Comparison of ENCODE assay signal across 16 mouse cellular contexts in genomic region chr5:8488701-8489297, GRCm38 (mm10).
A peak's percentile ranks its signal among the peaks of the same experiment; 100 is the strongest.
DNase-seq lines count a peak whose midpoint lies in the region; ATAC-seq and TF ChIP-seq lines count a peak whose summit lies in the region.
"Had no signal": no experiment of that assay in that cellular context is flagged by ENCODE, and none has a peak within 500 bp of the region (broad histone marks: within the 10 kb centered on the region; RNA-seq: fewer than 3 reads in every experiment).

No protein-coding gene starts in this region.

- WGBS in hindbrain, embryonic 10.5 days = 40% methylated on average over 2 of the region's 2 CpGs
- 11% methylated on average over 2 of the region's 2 CpGs for WGBS in hindbrain, embryonic 13.5 days
- WGBS in forebrain, embryonic 14.5 days = 20% methylated on average over 2 of the region's 2 CpGs
- 25% methylated on average over 2 of the region's 2 CpGs for WGBS in midbrain, embryonic 13.5 days

- DNase-seq in hindbrain, embryonic 10.5 days (ENCODE audit: low spot score) = no peak
- peak; percentile 78 for DNase-seq in brain, embryonic 14.5 days (ENCODE audit: low read depth)
- DNase-seq in forebrain, embryonic 14.5 days (ENCODE audit: low spot score) = peak; percentile 60
- DNase-seq in adrenal gland, postnatal 36 days = no peak
- DNase-seq in kidney, postnatal 25 days = no peak
- DNase-seq: cerebellum, adult 9-10 months; kidney, postnatal 10 days; liver, postnatal 0 days; lung, postnatal 36 days; right cerebral cortex, postnatal 14 days; thymus, postnatal 36 days had no signal

- H3K36me3 ChIP-seq in hindbrain, embryonic 10.5 days = no peaks in the 10 kb centered on the region
- no peaks in the 10 kb centered on the region for H3K36me3 ChIP-seq in hindbrain, embryonic 13.5 days
- H3K36me3 ChIP-seq in forebrain, embryonic 14.5 days (ENCODE audit: control insufficient read depth, insufficient read depth, low read length) = 0 out of 2 replicates have a peak, but pooled peaks cover 2% of the 10 kb centered on the region
- H3K36me3 ChIP-seq in midbrain, embryonic 13.5 days = 0 out of 2 replicates have a peak, but pooled peaks cover 3% of the 10 kb centered on the region
- H3K36me3 ChIP-seq: limb, embryonic 15.5 days had no signal

- H3K9ac ChIP-seq in hindbrain, embryonic 13.5 days = no peak overlapping the region; the same call in 1 of the 2 replicates
- H3K9ac ChIP-seq in forebrain, embryonic 14.5 days (ENCODE audit: low read length) = no peak overlapping the region
- no peak overlapping the region for H3K9ac ChIP-seq in midbrain, embryonic 13.5 days (replicated peaks)
- H3K9ac ChIP-seq: limb, embryonic 15.5 days; liver, postnatal 0 days had no signal

- H3K4me2 ChIP-seq in hindbrain, embryonic 13.5 days = no peak overlapping the region
- H3K4me2 ChIP-seq in forebrain, embryonic 14.5 days (ENCODE audit: low read length) = no peak overlapping the region
- no peak overlapping the region for H3K4me2 ChIP-seq in midbrain, embryonic 13.5 days (replicated peaks)
- H3K4me2 ChIP-seq: limb, embryonic 15.5 days had no signal

- H3K4me3 ChIP-seq in hindbrain, embryonic 10.5 days = no peak overlapping the region
- no peak overlapping the region for H3K4me3 ChIP-seq in hindbrain, embryonic 13.5 days
- H3K4me3 ChIP-seq in forebrain, embryonic 14.5 days (ENCODE audit: low read depth, low read length) = no peak overlapping the region
- no peak overlapping the region for H3K4me3 ChIP-seq in midbrain, embryonic 13.5 days (replicated peaks)
- H3K4me3 ChIP-seq: limb, embryonic 15.5 days had no signal

- peaks cover 7% of the 10 kb centered on the region; the same call in 1 of the 2 replicates for H3K27me3 ChIP-seq in hindbrain, embryonic 10.5 days (ENCODE audit: insufficient read depth, poor library complexity, severe bottlenecking)
- no peaks in the 10 kb centered on the region for H3K27me3 ChIP-seq in hindbrain, embryonic 13.5 days
- H3K27me3 ChIP-seq in forebrain, embryonic 14.5 days (replicated peaks; ENCODE audit: control insufficient read depth, insufficient read depth, low read length) = no peaks in the 10 kb centered on the region
- peaks cover 14% of the 10 kb centered on the region; the same call in 1 of the 2 replicates for H3K27me3 ChIP-seq in midbrain, embryonic 13.5 days
- H3K27me3 ChIP-seq: CH12.LX; limb, embryonic 15.5 days had no signal

- no peak for TF ChIP-seq CTCF in brain, embryonic 14.5 days (IDR thresholded peaks at IDR 0.05; ENCODE audit: borderline replicate concordance, extremely low read depth, insufficient read depth, insufficient read length)

- H3K9me3 ChIP-seq in hindbrain, embryonic 10.5 days = no peaks in the 10 kb centered on the region
- no peaks in the 10 kb centered on the region for H3K9me3 ChIP-seq in hindbrain, embryonic 13.5 days
- H3K9me3 ChIP-seq in forebrain, embryonic 14.5 days (replicated peaks; ENCODE audit: control insufficient read depth, low read length) = no peaks in the 10 kb centered on the region
- no peaks in the 10 kb centered on the region for H3K9me3 ChIP-seq in midbrain, embryonic 13.5 days
- H3K9me3 ChIP-seq: limb, embryonic 15.5 days had no signal

- peak overlapping the region; percentile 75 for H3K27ac ChIP-seq in hindbrain, embryonic 10.5 days
- H3K27ac ChIP-seq in hindbrain, embryonic 13.5 days = no peak overlapping the region
- H3K27ac ChIP-seq in forebrain, embryonic 14.5 days (ENCODE audit: low read depth, low read length) = peak overlapping the region; percentile 57
- H3K27ac ChIP-seq in midbrain, embryonic 13.5 days = peak overlapping the region; percentile 62
- H3K27ac ChIP-seq: limb, embryonic 15.5 days had no signal

- ATAC-seq in hindbrain, embryonic 13.5 days (ENCODE audit: low FRiP score) = no peak
- peak; percentile 61 for ATAC-seq in forebrain, embryonic 14.5 days
- peak; percentile 61; the same call in 1 of the 2 replicates for ATAC-seq in midbrain, embryonic 13.5 days
- no peak for ATAC-seq in granulocyte monocyte progenitor cell, adult 5-6 weeks (replicated peaks; ENCODE audit: poor library complexity, severe bottlenecking)
- ATAC-seq: liver, postnatal 0 days had no signal

- H3K4me1 ChIP-seq in hindbrain, embryonic 10.5 days (replicated peaks) = peaks cover 15% of the 10 kb centered on the region
- H3K4me1 ChIP-seq in hindbrain, embryonic 13.5 days (replicated peaks) = 0 out of 2 replicates have a peak, but pooled peaks cover 3% of the 10 kb centered on the region
- peaks cover 2% of the 10 kb centered on the region; the same call in 1 of the 2 replicates for H3K4me1 ChIP-seq in forebrain, embryonic 14.5 days (ENCODE audit: control insufficient read depth, insufficient read depth, low read length)
- peaks cover 5% of the 10 kb centered on the region for H3K4me1 ChIP-seq in midbrain, embryonic 13.5 days (replicated peaks)
- H3K4me1 ChIP-seq: limb, embryonic 15.5 days had no signal

- no peak for TF ChIP-seq POLR2A in brain, embryonic 14.5 days (IDR thresholded peaks at IDR 0.05; ENCODE audit: borderline replicate concordance, extremely low read depth, insufficient read depth, insufficient read length, poor library complexity, severe bottlenecking)

Comparison
In these comparisons a context has a peak if more than half of its experiments do, and no peak if none do; other contexts are left out.
1. DNase-seq: peak in brain, embryonic 14.5 days (single experiment) and forebrain, embryonic 14.5 days (single experiment); none in hindbrain, embryonic 10.5 days (single experiment), adrenal gland, postnatal 36 days (0 of 2) and kidney, postnatal 25 days (0 of 2).
2. ATAC-seq: peak in forebrain, embryonic 14.5 days (single experiment) and midbrain, embryonic 13.5 days (single experiment); none in hindbrain, embryonic 13.5 days (single experiment) and granulocyte monocyte progenitor cell, adult 5-6 weeks (single experiment).